Mouse (Mus musculus): Measurements from ENCODE around the gene Txn2.

The Txn2 gene

GRCm38 (mm10) chr15:77907646-77908518 lies 20.9 kb downstream of the Txn2 start:
- no peak for DNase-seq (ENCODE audit: low spot score in 2 of 2)

GRCm38 (mm10) chr15:77906545-77906944 lies 22.3 kb downstream of the Txn2 start:
- no peak for DNase-seq (ENCODE audit: low spot score in 2 of 2)

- DNase-seq (ENCODE audit: low spot score in 2 of 2), result no peak
These were observed 22.7 kb downstream of the Txn2 start for GRCm38 (mm10) chr15:77906081-77906480.

- no peak for DNase-seq (ENCODE audit: low spot score in 2 of 2)
These were observed 23.4 kb downstream of the Txn2 start for GRCm38 (mm10) chr15:77905275-77905970.

- DNase-seq (ENCODE audit: low spot score in 2 of 2), result no peak
These were observed 24.4 kb downstream of the Txn2 start for GRCm38 (mm10) chr15:77904363-77904892.

GRCm38 (mm10) chr15:77903176-77903575 lies 25.6 kb downstream of the Txn2 start:
- DNase-seq (ENCODE audit: low spot score in 2 of 2), result no peak

- DNase-seq (ENCODE audit: low spot score in 2 of 2), result no peak
These were observed 33.9 kb downstream of the Txn2 start for GRCm38 (mm10) chr15:77894926-77895325.

GRCm38 (mm10) chr15:77893292-77893691 lies 35.5 kb downstream of the Txn2 start:
- DNase-seq (ENCODE audit: low spot score in 2 of 2), result no peak

- DNase-seq (ENCODE audit: low spot score in 2 of 2), result no peak
These were observed 36.4 kb downstream of the Txn2 start for GRCm38 (mm10) chr15:77892420-77892819.

GRCm38 (mm10) chr15:77891766-77892165 lies 37.0 kb downstream of the Txn2 start:
- DNase-seq (ENCODE audit: low spot score in 2 of 2), result no peak

GRCm38 (mm10) chr15:77889761-77890422 lies 38.9 kb downstream of the Txn2 start:
- no peak for DNase-seq (ENCODE audit: low spot score in 2 of 2)

- no peak for DNase-seq (ENCODE audit: low spot score in 2 of 2)
These were observed 40.5 kb downstream of the Txn2 start for GRCm38 (mm10) chr15:77888286-77888685.

- DNase-seq (ENCODE audit: low spot score in 2 of 2), result no peak
These were observed 41.7 kb downstream of the Txn2 start for GRCm38 (mm10) chr15:77887093-77887488.

GRCm38 (mm10) chr15:77886369-77887092 lies 42.3 kb downstream of the Txn2 start:
- DNase-seq (ENCODE audit: low spot score in 2 of 2), result no peak

GRCm38 (mm10) chr15:77885945-77886344 lies 42.9 kb downstream of the Txn2 start:
- DNase-seq (ENCODE audit: low spot score in 2 of 2), result no peak

GRCm38 (mm10) chr15:77885159-77885558 lies 43.6 kb downstream of the Txn2 start:
- no peak for DNase-seq (ENCODE audit: low spot score in 2 of 2)

GRCm38 (mm10) chr15:77883697-77884010 lies 45.2 kb downstream of the Txn2 start:
- DNase-seq (ENCODE audit: low spot score in 2 of 2), result no peak

- no peak for DNase-seq (ENCODE audit: low spot score in 2 of 2)
These were observed 45.8 kb downstream of the Txn2 start for GRCm38 (mm10) chr15:77882797-77883696.

GRCm38 (mm10) chr15:77882297-77882696 lies 46.5 kb downstream of the Txn2 start:
- DNase-seq (ENCODE audit: low spot score in 2 of 2), result no peak

GRCm38 (mm10) chr15:77881698-77882097 lies 47.1 kb downstream of the Txn2 start:
- no peak for DNase-seq (ENCODE audit: low spot score in 2 of 2)

GRCm38 (mm10) chr15:77880738-77881137 lies 48.1 kb downstream of the Txn2 start:
- no peak for DNase-seq (ENCODE audit: low spot score in 2 of 2)

Data from frontal cortex, postnatal 25 days (tissue).